Mouse (Mus musculus): ENCODE results near the gene Pilrb1. TPM values are rescaled to one million over a fixed set of nuclear protein-coding genes. Genes with fewer than 3 reads are reported as not detected.

Gene Pilrb1
- polyA plus RNA-seq (2012; rRNA removed): 1.7 and 2.0 TPM in 2 replicates

GRCm38 (mm10) chr5:137857960-137858710, at the start of gene Pilrb1:
Pilrb1 (minus strand) TSS chr5:137858106.

GRCm38 (mm10) chr5:137871644-137872380, 13.9 kb upstream of the Pilrb1 start, which contains the start of gene Pilrb2:
Pilrb2 (minus strand) TSS chr5:137871815.

GRCm38 (mm10) chr5:137835966-137836520, 21.9 kb downstream of the Pilrb1 start, which contains the start of gene Pilra:
Pilra (minus strand) TSS chr5:137836281.

Other genes starting within 250 kb of the Pilrb1 start
- 102 and 105 TPM in 2 replicates for gene Pcolce, start 244.3 kb downstream of the Pilrb1 start, polyA plus RNA-seq (2012; rRNA removed)
- gene Fbxo24, start 229.1 kb downstream of the Pilrb1 start, polyA plus RNA-seq (2012; rRNA removed): 0.76 and 0.82 TPM in 2 replicates
- 72.8 and 76.5 TPM in 2 replicates for gene Lrch4, start 229.0 kb downstream of the Pilrb1 start, polyA plus RNA-seq (2012; rRNA removed)
- 43.6 and 44.0 TPM in 2 replicates for gene Gm20605, start 228.9 kb downstream of the Pilrb1 start, polyA plus RNA-seq (2012; rRNA removed)
- 130 and 133 TPM in 2 replicates for gene Sap25, start 216.8 kb downstream of the Pilrb1 start, polyA plus RNA-seq (2012; rRNA removed)
- 0.99 and 1.6 TPM in 2 replicates for gene Irs3, start 212.4 kb downstream of the Pilrb1 start, polyA plus RNA-seq (2012; rRNA removed)
- 30.9 and 51.1 TPM in 2 replicates for gene Agfg2, start 173.4 kb downstream of the Pilrb1 start, polyA plus RNA-seq (2012; rRNA removed)
- gene Nyap1, start 116.5 kb downstream of the Pilrb1 start, polyA plus RNA-seq (2012; rRNA removed): 16.7 and 16.8 TPM in 2 replicates
- 172 and 193 TPM in 2 replicates for gene Tsc22d4, start 112.4 kb downstream of the Pilrb1 start, polyA plus RNA-seq (2012; rRNA removed)
- gene Ppp1r35, start 79.3 kb downstream of the Pilrb1 start, polyA plus RNA-seq (2012; rRNA removed): 57.8 and 59.4 TPM in 2 replicates
- gene Mepce, start 70.5 kb downstream of the Pilrb1 start, polyA plus RNA-seq (2012; rRNA removed): 33.8 and 34.4 TPM in 2 replicates
- 0.28 and 0.30 TPM in 2 replicates for gene Zcwpw1, start 70.3 kb downstream of the Pilrb1 start, polyA plus RNA-seq (2012; rRNA removed)
- 1.3 and 3.1 TPM in 2 replicates for gene Pilra, start 21.8 kb downstream of the Pilrb1 start, polyA plus RNA-seq (2012; rRNA removed)
- gene Pilrb2, start 13.7 kb upstream of the Pilrb1 start, polyA plus RNA-seq (2012; rRNA removed): 2.7 and 2.8 TPM in 2 replicates
- 5.7 and 7.1 TPM in 2 replicates for gene Cyp3a13, start 63.5 kb upstream of the Pilrb1 start, polyA plus RNA-seq (2012; rRNA removed)
- gene Gjc3, start 105.0 kb upstream of the Pilrb1 start, polyA plus RNA-seq (2012; rRNA removed): 0.12 and 0.35 TPM in 2 replicates
- gene Azgp1, start 123.4 kb upstream of the Pilrb1 start, polyA plus RNA-seq (2012; rRNA removed): 0.88 and 1.7 TPM in 2 replicates
- not detected in 2 replicates for gene Smok3a, start 163.2 kb upstream of the Pilrb1 start, polyA plus RNA-seq (2012; rRNA removed)
- gene Smok3b, start 163.3 kb upstream of the Pilrb1 start, polyA plus RNA-seq (2012; rRNA removed): not detected in 2 replicates
- gene Smok3c, start 195.1 kb upstream of the Pilrb1 start, polyA plus RNA-seq (2012; rRNA removed): not detected in 2 replicates
- gene Zkscan1, start 227.0 kb upstream of the Pilrb1 start, polyA plus RNA-seq (2012; rRNA removed): 3.5 and 4.0 TPM in 2 replicates